Mouse (Mus musculus) urinary bladder, postnatal 4 days (tissue): ENCODE data around the gene Asic1.
"Not testable (repeated sequence)": the region's sequence is repeated elsewhere in the genome, so short reads cannot be mapped to it uniquely, and the experiment has no call there.

ENCODE experiments used
- DNase-seq, 2 experiments: peaks; one replicate each; pipeline ENCODE4 v3.0.0; 2021 to 2022; ENCODE audit warnings: low spot score in 2 of 2

The Asic1 gene

GRCm38 (mm10) chr15:99701640-99701998, 31.5 kb downstream of the Asic1 start:
- DNase-seq = not testable (repeated sequence)

GRCm38 (mm10) chr15:99701999-99702900, 32.1 kb downstream of the Asic1 start, which contains the start of gene Smarcd1:
TSS of gene Smarcd1 (plus strand) at chr15:99702129.
- peak; percentile 89 to 92 for DNase-seq

- DNase-seq = no peak
These were observed 32.9 kb downstream of the Asic1 start for GRCm38 (mm10) chr15:99703104-99703503.

- DNase-seq = no peak
These were observed 33.5 kb downstream of the Asic1 start for GRCm38 (mm10) chr15:99703676-99704040.

GRCm38 (mm10) chr15:99704041-99704681, 34.0 kb downstream of the Asic1 start:
- no peak for DNase-seq

- DNase-seq = no peak
These were observed 34.7 kb downstream of the Asic1 start for GRCm38 (mm10) chr15:99704881-99705280.

- DNase-seq = no peak
These were observed 35.4 kb downstream of the Asic1 start, which contains the start of gene Gm17349 for GRCm38 (mm10) chr15:99705440-99706048. TSS of gene Gm17349 (minus strand) at chr15:99705490.

GRCm38 (mm10) chr15:99708176-99708575, 38.0 kb downstream of the Asic1 start:
- no peak for DNase-seq

GRCm38 (mm10) chr15:99710221-99711190, 40.3 kb downstream of the Asic1 start:
- DNase-seq = no peak

- no peak for DNase-seq
These were observed 41.3 kb downstream of the Asic1 start for GRCm38 (mm10) chr15:99711491-99711890.

- no peak for DNase-seq
These were observed 42.7 kb downstream of the Asic1 start for GRCm38 (mm10) chr15:99712666-99713559.

- DNase-seq = no peak
These were observed 43.4 kb downstream of the Asic1 start for GRCm38 (mm10) chr15:99713569-99713968.

GRCm38 (mm10) chr15:99714206-99714605, 44.0 kb downstream of the Asic1 start:
- DNase-seq = no peak

GRCm38 (mm10) chr15:99714858-99715257, 44.7 kb downstream of the Asic1 start:
- peak; percentile 53 to 70 for DNase-seq

- DNase-seq = no peak
These were observed 45.2 kb downstream of the Asic1 start for GRCm38 (mm10) chr15:99715361-99715865.

GRCm38 (mm10) chr15:99715982-99716746, 46.0 kb downstream of the Asic1 start:
- DNase-seq = no peak

- DNase-seq = no peak
These were observed 46.6 kb downstream of the Asic1 start for GRCm38 (mm10) chr15:99716814-99717213.

- no peak for DNase-seq
These were observed 47.5 kb downstream of the Asic1 start, which contains the start of gene Gpd1 for GRCm38 (mm10) chr15:99717386-99718334. TSS of gene Gpd1 (plus strand) at chr15:99717515.
